Mouse (Mus musculus) kidney, embryonic 15.5 days (tissue): Measurements from ENCODE around the gene Slc39a11. TPM values are rescaled to one million over a fixed set of nuclear protein-coding genes. Genes with fewer than 3 reads are reported as not detected.

Source experiments
- ATAC-seq: fragments of 200-750 bp; cut with Nextera tagmentation; replicated peaks from 2 replicates; pipeline ENCODE4 v1.8.0; 2017; ENCODE audit warnings: moderate TSS enrichment; ENCODE audit not compliant: low FRiP score
- H3K27ac ChIP-seq: fragments of 300-500 bp; sonication (generic); 2 replicates; pipeline ENCODE4 v1.5.1; 2015; ENCODE audit warnings: mild to moderate bottlenecking, inconsistent platforms
- H3K27me3 ChIP-seq: fragments of 300-500 bp; sonication (generic); 2 replicates; pipeline ENCODE4 v1.6.1; 2015; ENCODE audit warnings: inconsistent platforms
- H3K36me3 ChIP-seq: fragments of 300-500 bp; sonication (generic); 2 replicates; pipeline ENCODE4 v1.6.1; 2015; ENCODE audit warnings: inconsistent platforms
- H3K4me1 ChIP-seq: fragments of 300-500 bp; sonication (generic); 2 replicates; pipeline ENCODE4 v1.6.1; 2015; ENCODE audit warnings: inconsistent platforms
- H3K4me2 ChIP-seq: fragments of 300-500 bp; sonication (generic); 2 replicates; pipeline ENCODE4 v1.6.1; 2015; ENCODE audit warnings: moderate library complexity, mild to moderate bottlenecking, inconsistent platforms
- H3K4me3 ChIP-seq: fragments of 300-500 bp; sonication (generic); replicated peaks from 2 replicates; pipeline ENCODE4 v1.5.1; 2015; ENCODE audit warnings: mild to moderate bottlenecking, inconsistent platforms
- H3K9ac ChIP-seq: fragments of 300-500 bp; sonication (generic); 2 replicates; pipeline ENCODE4 v1.6.1; 2015; ENCODE audit warnings: mild to moderate bottlenecking, inconsistent platforms
- H3K9me3 ChIP-seq: fragments of 300-500 bp; sonication (generic); replicated peaks from 2 replicates; pipeline ENCODE4 v1.6.1; 2016; ENCODE audit warnings: inconsistent platforms
- WGBS: fragments of 180-500 bp; shearing (Covaris S2); methylation state at CpG from one replicate; pipeline ENCODE4 v1.1.7; 2015; ENCODE audit warnings: mixed read lengths; 5-methylcytosine and 5-hydroxymethylcytosine counted together
- polyA plus RNA-seq: library from polyadenylated mRNA; unstranded; fragments of >200 nt; fragmentation: Nextera tagmentation; extraction: Ambion mirVana; gene quantifications from 2 replicates; pipeline ENCODE4 v1.2.1, GENCODE M21; 2015

Slc39a11 gene
- polyA plus RNA-seq, 1 experiment from 2014 or later: 22.2 TPM

DNA sequence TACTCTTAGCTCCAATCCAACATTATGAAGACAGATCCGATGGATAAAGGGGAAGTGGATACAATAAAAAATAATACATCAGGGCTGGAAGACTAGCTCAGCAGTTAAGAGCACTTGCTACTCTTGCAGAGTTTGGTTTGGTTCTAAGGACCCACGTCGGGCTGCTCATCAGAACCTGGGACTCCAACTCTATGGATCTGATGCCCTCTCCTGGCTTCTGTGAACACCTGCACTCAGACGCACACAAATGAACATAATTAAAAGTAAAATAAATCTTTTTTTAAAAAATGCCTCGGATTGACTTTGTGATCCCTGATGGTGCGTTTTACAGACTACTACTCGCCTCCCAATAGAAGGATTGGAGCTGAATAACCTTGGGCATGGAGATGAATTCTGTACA, 19.2 kb downstream of the Slc39a11 start:
- no peaks in the 10 kb centered on the region for H3K9me3 ChIP-seq
- WGBS: 58% methylated on average over 7 of the region's 7 CpGs

DNA sequence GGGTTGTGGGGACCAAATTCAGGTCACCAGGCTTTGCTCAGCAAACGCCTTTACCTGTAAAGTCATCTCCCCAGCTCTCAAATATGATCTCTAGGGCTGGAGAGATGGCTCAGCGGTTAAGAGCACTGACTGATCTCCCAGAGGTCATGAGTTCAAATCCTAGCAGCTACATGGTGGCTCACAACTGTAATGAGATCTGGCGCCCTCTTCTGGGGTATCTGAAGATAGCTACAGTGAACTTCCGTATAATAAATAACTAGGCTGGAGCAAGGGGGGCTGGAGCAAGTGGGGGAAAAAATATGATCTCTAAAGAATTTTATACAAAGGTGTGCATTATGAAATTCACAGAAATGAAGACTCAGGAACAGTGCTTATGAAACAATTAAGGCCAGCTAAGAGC, 22.1 kb downstream of the Slc39a11 start:
- no peak overlapping the region for H3K4me2 ChIP-seq
- no peaks in the 10 kb centered on the region for H3K9me3 ChIP-seq
- peaks cover 7% of the 10 kb centered on the region; the same call in 1 of the 2 replicates for H3K4me1 ChIP-seq
- H3K4me3 ChIP-seq: no peak overlapping the region
- 52% methylated on average over 4 of the region's 4 CpGs for WGBS
- H3K9ac ChIP-seq: no peak overlapping the region
- ATAC-seq: no peak
- no peaks in the 10 kb centered on the region for H3K36me3 ChIP-seq
- no peaks in the 10 kb centered on the region for H3K27me3 ChIP-seq
- H3K27ac ChIP-seq: no peak overlapping the region

More for the DNA sequence above, 19.2 kb downstream of the Slc39a11 start:
- H3K36me3 ChIP-seq: no peaks in the 10 kb centered on the region
- H3K27me3 ChIP-seq: no peaks in the 10 kb centered on the region
- no peak overlapping the region for H3K4me2 ChIP-seq
- no peak overlapping the region for H3K4me3 ChIP-seq
- no peak overlapping the region for H3K9ac ChIP-seq
- no peak overlapping the region for H3K27ac ChIP-seq
- ATAC-seq: no peak
- H3K4me1 ChIP-seq: peaks cover 7% of the 10 kb centered on the region; the same call in 1 of the 2 replicates

DNA sequence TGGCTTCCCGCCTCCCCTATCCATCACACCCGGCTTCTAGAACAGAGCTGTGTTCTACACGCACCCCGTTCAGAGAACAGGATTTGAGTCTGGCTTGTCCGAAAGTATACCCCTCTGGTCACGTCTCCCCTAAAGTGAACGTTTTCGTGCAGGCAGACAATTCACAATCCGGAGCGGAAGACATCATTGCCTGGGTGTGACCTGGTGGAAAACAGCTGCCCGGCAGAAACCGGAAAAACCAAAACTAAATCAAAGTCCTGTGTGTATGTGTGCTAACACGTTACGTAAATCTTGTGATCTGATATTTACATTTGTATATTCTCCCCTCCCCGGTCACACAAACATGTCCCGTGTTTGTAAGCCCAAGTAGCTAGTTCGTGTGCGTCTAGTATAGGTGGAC, 24.4 kb downstream of the Slc39a11 start:
- H3K27ac ChIP-seq: no peak overlapping the region
- 91% methylated on average over 18 of the region's 18 CpGs for WGBS
- no peak overlapping the region for H3K4me2 ChIP-seq
- H3K4me3 ChIP-seq: no peak overlapping the region
- H3K9ac ChIP-seq: no peak overlapping the region
- H3K9me3 ChIP-seq: no peaks in the 10 kb centered on the region
- H3K4me1 ChIP-seq: peaks cover 2% of the 10 kb centered on the region; the same call in 1 of the 2 replicates
- no peaks in the 10 kb centered on the region for H3K36me3 ChIP-seq
- peaks cover 16% of the 10 kb centered on the region for H3K27me3 ChIP-seq
- no peak for ATAC-seq

DNA sequence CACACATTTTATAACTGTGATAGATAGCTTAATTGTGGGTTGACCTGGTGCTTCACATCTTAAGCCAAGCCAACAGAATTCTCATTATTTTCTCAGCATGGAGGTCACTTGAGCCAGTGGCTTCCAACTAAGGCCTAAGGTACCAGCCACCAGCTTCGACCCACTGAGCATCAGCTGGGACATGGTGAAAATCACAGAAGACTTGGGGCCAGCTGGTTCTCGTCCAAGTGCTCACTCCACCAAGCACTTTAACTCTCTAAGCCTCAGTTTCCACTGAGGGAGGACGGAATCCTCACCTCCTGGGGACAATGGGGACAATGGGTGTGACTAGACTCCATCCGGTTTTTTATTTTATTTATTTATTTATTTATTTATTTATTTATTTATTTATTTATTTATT, 27.9 kb downstream of the Slc39a11 start:
- Histone ChIP-seq H3K9ac (no peak overlapping the region), H3K4me2 (no peak overlapping the region), H3K36me3 (no peaks in the 10 kb centered on the region), H3K27ac (no peak overlapping the region), H3K27me3 (peaks cover 41% of the 10 kb centered on the region), H3K4me1 (peaks cover 34% of the 10 kb centered on the region), H3K4me3 (no peak overlapping the region), H3K9me3 (no peaks in the 10 kb centered on the region)
- WGBS: 85% methylated on average over 4 of the region's 4 CpGs
- no peak for ATAC-seq

DNA sequence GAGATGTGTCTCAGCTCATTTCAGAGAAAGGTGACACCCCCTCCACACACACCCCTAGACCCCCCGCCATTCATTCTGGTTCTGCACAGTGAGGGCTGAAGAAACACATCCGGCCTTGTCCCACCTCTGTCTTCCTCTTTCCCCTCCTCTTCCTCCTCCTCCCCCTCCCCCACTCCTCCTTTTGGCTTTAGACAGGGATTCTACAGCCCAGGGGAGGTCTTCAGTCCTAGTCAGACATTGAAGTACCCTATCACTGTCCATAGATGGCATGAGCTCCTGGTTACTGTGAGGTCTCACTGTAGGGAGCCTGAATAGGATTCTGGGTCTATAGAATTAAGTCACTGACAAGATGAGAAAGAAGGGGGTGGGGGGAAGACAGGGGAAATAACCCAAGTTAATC, 28.9 kb downstream of the Slc39a11 start:
- no peak overlapping the region for H3K4me2 ChIP-seq
- no peak for ATAC-seq
- H3K27me3 ChIP-seq: peaks cover 41% of the 10 kb centered on the region
- no peaks in the 10 kb centered on the region for H3K36me3 ChIP-seq
- no peak overlapping the region for H3K4me3 ChIP-seq
- no peak overlapping the region for H3K9ac ChIP-seq
- H3K9me3 ChIP-seq: no peaks in the 10 kb centered on the region
- peaks cover 34% of the 10 kb centered on the region for H3K4me1 ChIP-seq
- H3K27ac ChIP-seq: no peak overlapping the region
- WGBS: 55% methylated on average over 2 of the region's 2 CpGs

DNA sequence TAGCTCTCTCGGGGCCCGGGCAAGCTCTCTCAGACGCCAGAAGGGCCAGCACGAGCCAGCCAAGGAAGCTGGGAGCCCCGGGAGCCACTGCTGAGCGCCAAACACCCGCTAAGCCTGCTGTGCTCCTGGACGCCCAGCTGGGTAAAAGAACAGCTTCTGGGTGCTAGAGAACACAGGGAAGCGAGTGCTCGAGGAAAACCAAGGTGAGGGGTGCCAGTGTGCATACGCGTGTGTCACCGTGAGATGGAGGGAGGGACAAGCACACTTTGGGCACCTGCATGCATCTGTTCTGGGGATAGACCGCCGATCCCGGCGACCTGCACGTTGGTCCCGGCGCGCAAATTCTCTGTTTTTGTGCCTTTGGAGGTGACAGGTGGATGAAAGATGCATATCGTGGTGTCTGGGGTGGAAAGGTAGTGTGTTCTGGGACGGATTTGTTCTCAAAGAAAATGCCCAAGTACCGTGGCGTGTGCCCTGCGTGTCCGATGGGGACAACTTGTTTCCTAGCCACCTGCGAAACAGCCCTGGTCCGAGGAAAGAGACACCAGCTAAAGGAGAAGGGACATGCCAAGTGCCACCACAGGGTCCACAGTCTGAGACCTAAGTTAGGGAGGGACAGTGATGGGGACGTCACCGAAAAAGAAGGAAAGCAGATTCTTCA, 30.3 kb downstream of the Slc39a11 start:
- Histone ChIP-seq H3K36me3 (no peaks in the 10 kb centered on the region), H3K4me1 (peaks cover 34% of the 10 kb centered on the region), H3K9me3 (no peaks in the 10 kb centered on the region), H3K4me2 (peak overlapping the region; percentile 96), H3K9ac (peak overlapping the region; percentile 44), H3K27ac (no peak overlapping the region), H3K4me3 (peak overlapping the region; percentile 47), H3K27me3 (peaks cover 41% of the 10 kb centered on the region)
- 1% methylated on average over 31 of the region's 31 CpGs for WGBS
- no peak for ATAC-seq

DNA sequence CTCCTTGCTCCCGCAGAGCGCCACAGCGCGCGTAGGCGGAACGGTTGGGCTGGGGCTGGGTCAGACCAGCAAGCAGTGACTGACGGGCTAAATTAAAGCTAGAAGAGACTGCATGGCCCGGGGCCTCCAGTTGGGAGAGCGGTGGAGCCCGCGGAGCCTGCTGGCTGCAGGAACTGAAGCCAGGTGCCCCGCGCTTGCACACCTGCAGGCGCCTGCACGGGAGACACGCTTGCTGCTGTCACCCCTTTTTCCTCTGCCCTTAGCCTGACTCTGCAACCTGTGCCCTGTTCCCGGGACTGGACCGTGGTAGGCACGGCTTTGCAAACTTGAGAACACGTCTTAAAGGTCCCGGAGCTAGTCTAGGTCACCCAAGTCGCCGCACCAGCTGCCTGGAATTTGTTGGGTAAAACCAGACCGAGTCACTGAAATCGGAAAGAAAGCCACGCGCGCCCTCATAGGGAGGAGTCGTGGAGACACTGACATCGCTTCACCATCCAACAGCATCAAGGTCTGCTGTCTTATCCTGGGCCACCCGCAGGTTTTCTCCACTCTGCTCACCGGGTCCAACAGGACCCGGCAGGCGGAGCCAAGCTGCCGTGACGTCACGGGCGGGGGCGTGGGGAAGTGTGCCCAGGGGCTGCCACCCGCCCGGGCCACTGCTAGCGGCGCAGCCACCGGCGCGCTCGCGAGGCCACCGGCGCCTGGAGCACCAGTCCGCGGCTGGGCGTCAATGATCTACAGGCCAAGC, 31.0 kb downstream of the Slc39a11 start, which contains the start of gene Sstr2:
Gene Sstr2 (plus strand): TSS at position 671 of the 748 bp plus-strand sequence.
- ATAC-seq: peak; percentile 83

DNA sequence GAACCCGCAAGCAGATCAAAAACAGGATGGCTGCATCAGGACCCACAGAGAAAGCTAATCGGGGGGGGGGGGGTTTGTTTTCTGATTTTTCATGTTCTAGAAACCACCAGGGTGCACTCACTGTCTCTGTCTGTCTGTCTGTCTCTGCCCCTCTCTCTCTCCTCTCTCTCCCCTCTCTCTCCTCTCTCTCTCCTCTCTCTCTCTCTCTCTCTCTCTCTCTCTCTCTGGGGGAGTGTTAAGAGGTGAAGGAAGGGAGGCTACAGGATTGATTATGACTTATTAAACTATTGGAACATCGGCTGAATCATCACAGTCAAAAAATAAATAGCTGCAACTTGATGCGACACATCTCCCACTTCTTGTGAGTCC, 31.6 kb downstream of the Slc39a11 start:
- peaks cover 41% of the 10 kb centered on the region for H3K27me3 ChIP-seq
- 16% methylated on average over 4 of the region's 4 CpGs for WGBS
- ATAC-seq: no peak; the same call in 1 of the 2 replicates
- H3K27ac ChIP-seq: 0 out of 2 replicates have a peak overlapping the region, but pooled peaks have one; percentile 13
- H3K36me3 ChIP-seq: no peaks in the 10 kb centered on the region
- peaks cover 34% of the 10 kb centered on the region for H3K4me1 ChIP-seq
- H3K4me2 ChIP-seq: peak overlapping the region; percentile 96
- H3K4me3 ChIP-seq: peak overlapping the region; percentile 47
- H3K9ac ChIP-seq: no peak overlapping the region
- no peaks in the 10 kb centered on the region for H3K9me3 ChIP-seq

More for the DNA sequence above, 31.0 kb downstream of the Slc39a11 start, which contains the start of gene Sstr2:
- Histone ChIP-seq H3K27ac (0 out of 2 replicates have a peak within 1 kb of the TSS, but pooled peaks have one; percentile 13), H3K4me2 (peak within 1 kb of the TSS; percentile 96), H3K4me3 (peak within 1 kb of the TSS; percentile 47), H3K9ac (peak within 1 kb of the TSS; percentile 44), H3K27me3 (peaks cover 41% of the 10 kb centered on the region), H3K36me3 (no peaks in the 10 kb centered on the region), H3K9me3 (no peaks in the 10 kb centered on the region), H3K4me1 (peaks cover 34% of the 10 kb centered on the region)
- 1% methylated on average over 54 of the region's 54 CpGs for WGBS

DNA sequence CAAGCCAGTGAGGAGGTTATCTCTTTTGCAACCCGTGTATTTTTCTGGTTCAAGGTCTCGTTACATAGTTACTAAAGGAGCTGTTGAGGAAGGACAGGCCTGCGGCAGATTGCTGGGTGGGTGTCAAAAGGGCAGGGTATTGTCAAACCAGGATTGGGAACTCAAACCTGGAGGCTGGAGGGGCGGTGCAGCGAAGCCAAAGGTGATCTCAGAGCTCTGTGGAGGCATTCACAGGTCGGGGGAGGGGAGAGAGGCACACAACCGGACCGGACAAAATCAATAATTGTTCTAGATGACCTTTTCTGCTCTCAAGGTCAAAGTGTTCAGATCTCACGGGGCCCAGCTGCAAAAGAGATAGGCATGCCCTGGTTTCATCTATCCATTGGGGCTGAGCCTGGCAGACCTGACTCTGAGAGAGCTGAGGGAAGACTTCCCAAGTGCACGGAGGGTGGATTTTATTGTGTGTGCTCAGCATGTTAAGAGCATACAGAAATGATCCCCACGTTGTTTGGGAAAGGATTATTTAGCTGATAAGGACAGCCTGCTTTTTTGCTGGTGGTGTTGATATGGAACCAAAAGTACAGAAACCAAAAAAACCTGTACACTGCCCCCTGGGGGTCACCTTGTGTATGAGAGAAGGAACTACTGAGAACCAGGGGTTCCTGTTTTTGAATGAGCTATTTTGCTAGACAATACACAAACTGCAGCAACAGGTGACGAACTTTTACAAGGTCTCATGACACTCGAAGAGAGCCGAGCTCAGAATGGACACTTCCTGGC, 32.6 kb downstream of the Slc39a11 start:
- Histone ChIP-seq H3K9me3 (no peaks in the 10 kb centered on the region), H3K27ac (no peak overlapping the region), H3K36me3 (no peaks in the 10 kb centered on the region), H3K4me3 (no peak overlapping the region), H3K9ac (no peak overlapping the region), H3K4me2 (peak overlapping the region; percentile 96; the same call in 1 of the 2 replicates), H3K4me1 (peaks cover 35% of the 10 kb centered on the region), H3K27me3 (peaks cover 41% of the 10 kb centered on the region)
- WGBS: 34% methylated on average over 14 of the region's 14 CpGs
- no peak for ATAC-seq

DNA sequence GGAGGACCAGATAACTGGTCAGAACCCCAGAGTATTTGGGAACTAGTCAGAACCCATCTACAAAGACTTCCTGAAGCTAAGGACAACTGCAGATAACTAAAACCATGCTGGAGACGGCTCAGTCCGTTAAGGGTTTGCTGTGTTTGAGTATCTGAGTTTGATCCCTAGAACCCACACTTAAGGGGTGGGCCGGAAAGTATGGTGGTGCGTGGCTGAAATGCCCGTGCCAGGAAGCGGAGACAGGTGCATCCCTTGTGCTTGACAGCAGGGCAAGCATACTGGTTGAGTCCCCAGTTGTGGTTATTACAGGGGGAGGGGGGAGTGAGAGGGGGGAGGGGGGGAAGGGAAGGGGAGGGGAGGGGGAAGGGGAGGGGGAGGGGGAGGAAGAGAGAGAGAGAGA, 35.4 kb downstream of the Slc39a11 start:
- Histone ChIP-seq H3K9ac (no peak overlapping the region), H3K27ac (no peak overlapping the region), H3K4me3 (no peak overlapping the region), H3K4me2 (no peak overlapping the region), H3K4me1 (peaks cover 47% of the 10 kb centered on the region), H3K9me3 (no peaks in the 10 kb centered on the region), H3K27me3 (peaks cover 15% of the 10 kb centered on the region), H3K36me3 (no peaks in the 10 kb centered on the region)
- ATAC-seq: no peak
- 84% methylated on average over 5 of the region's 6 CpGs for WGBS

DNA sequence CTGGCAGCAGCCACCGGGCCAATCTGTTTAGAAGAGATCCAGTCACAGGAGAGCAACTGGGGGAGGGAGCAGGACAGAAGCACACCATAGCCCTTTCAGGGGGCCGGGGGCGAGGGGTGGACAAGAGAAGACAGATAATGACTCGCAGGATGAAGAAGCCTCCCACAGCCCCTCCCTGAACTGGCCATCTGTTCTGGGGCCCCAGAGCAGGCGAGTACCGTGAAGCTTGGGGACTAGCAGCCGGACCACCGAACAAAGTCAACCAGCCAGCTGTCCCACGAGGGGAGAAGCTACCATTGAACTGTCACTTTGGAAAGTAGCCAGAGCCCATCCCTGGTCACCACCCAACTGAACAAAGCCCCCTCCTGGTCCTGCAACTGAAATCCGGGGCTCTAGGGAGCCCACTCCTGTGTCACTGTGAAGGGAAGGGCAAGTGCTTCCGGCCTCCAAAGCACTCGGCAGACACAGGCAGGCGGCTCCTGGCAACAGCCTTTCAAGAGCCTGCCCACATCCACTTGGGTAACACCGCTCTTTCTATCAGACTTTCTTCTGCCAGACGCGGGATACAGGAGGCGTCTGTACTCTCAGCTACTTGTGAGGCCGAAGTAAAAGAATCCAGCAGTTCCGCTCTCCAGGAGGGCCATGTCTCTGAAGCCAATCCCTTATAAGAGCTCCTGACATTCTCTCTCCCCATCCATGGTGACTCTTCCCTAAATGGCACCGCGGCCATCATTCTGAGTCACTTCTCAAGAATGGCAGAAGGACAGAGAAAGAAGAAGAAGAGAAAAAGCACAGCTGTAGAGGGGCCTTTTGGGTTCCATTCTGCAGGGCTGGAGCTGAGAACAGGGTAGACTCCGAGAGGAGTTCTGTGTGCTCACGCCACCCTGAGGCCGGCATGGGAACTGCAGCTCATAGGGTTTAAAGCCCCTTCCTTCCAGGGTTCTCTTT, 37.9 kb downstream of the Slc39a11 start:
- H3K4me1 ChIP-seq: peaks cover 24% of the 10 kb centered on the region
- H3K9ac ChIP-seq: no peak overlapping the region
- peak overlapping the region; percentile 37 for H3K4me2 ChIP-seq
- H3K9me3 ChIP-seq: no peaks in the 10 kb centered on the region; the same call in 1 of the 2 replicates
- H3K27ac ChIP-seq: peak overlapping the region; percentile 51
- ATAC-seq: peak; percentile 66
- no peaks in the 10 kb centered on the region for H3K36me3 ChIP-seq
- H3K4me3 ChIP-seq: no peak overlapping the region; the same call in 1 of the 2 replicates
- WGBS: 11% methylated on average over 24 of the region's 24 CpGs
- H3K27me3 ChIP-seq: no peaks in the 10 kb centered on the region; the same call in 1 of the 2 replicates
